Mouse (Mus musculus): ENCODE results near the gene Ube3b. TPM values are rescaled to one million over a fixed set of nuclear protein-coding genes. Genes with fewer than 3 reads are reported as not detected.

Ube3b gene
- polyA plus RNA-seq, 1 experiment from 2014 or later, result 46.3 TPM

GRCm38 (mm10) chr5:114379763-114380162, 644 bp upstream of the Ube3b start:
- Histone ChIP-seq H3K4me2 (replicated peaks; ENCODE audit: low read depth, low read length) (peak overlapping the region; percentile 82), H3K4me1 (ENCODE audit: control insufficient read depth, insufficient read depth, low read length) (peaks cover 42% of the 10 kb centered on the region), H3K27ac (ENCODE audit: low read length) (peak overlapping the region; percentile 88), H3K27me3 (ENCODE audit: control insufficient read depth, insufficient read depth, low read length) (no peaks in the 10 kb centered on the region), H3K4me3 (ENCODE audit: low read depth, low read length) (peak overlapping the region; percentile 89), H3K9ac (replicated peaks; ENCODE audit: low read depth, low read length) (peak overlapping the region; percentile 92), H3K36me3 (ENCODE audit: control insufficient read depth, insufficient read depth, low read length) (peaks cover 12% of the 10 kb centered on the region), H3K9me3 (ENCODE audit: control insufficient read depth, low read depth, low read length) (no peaks in the 10 kb centered on the region)
- WGBS, result 2% methylated on average over 20 of the region's 20 CpGs
- ATAC-seq (ENCODE audit: insufficient number of reproducible peaks, insufficient read depth, low FRiP score, low read depth), result no peak; the same call in 1 of the 2 replicates

- Histone ChIP-seq H3K27me3 (ENCODE audit: control insufficient read depth, insufficient read depth, low read length) (no peaks in the 10 kb centered on the region), H3K4me2 (replicated peaks; ENCODE audit: low read depth, low read length) (peak overlapping the region; percentile 61), H3K27ac (ENCODE audit: low read length) (peak overlapping the region; percentile 88), H3K9ac (replicated peaks; ENCODE audit: low read depth, low read length) (peak overlapping the region; percentile 92), H3K4me3 (ENCODE audit: low read depth, low read length) (peak overlapping the region; percentile 89), H3K4me1 (ENCODE audit: control insufficient read depth, insufficient read depth, low read length) (peaks cover 42% of the 10 kb centered on the region), H3K36me3 (ENCODE audit: control insufficient read depth, insufficient read depth, low read length) (peaks cover 15% of the 10 kb centered on the region), H3K9me3 (ENCODE audit: control insufficient read depth, low read depth, low read length) (no peaks in the 10 kb centered on the region)
- under 1% methylated on average over 18 of the region's 18 CpGs for WGBS
- peak; percentile 1; the same call in 1 of the 2 replicates for ATAC-seq (ENCODE audit: insufficient number of reproducible peaks, insufficient read depth, low FRiP score, low read depth)
These were observed 575 bp downstream of the Ube3b start for GRCm38 (mm10) chr5:114381013-114381351.

GRCm38 (mm10) chr5:114383184-114383904, 2.9 kb downstream of the Ube3b start:
- WGBS, result 76% methylated on average over 9 of the region's 9 CpGs
- no peak overlapping the region for H3K9ac ChIP-seq (replicated peaks; ENCODE audit: low read depth, low read length)
- H3K4me1 ChIP-seq (ENCODE audit: control insufficient read depth, insufficient read depth, low read length), result peaks cover 22% of the 10 kb centered on the region
- no peak for ATAC-seq (ENCODE audit: insufficient number of reproducible peaks, insufficient read depth, low FRiP score, low read depth)
- no peaks in the 10 kb centered on the region for H3K9me3 ChIP-seq (ENCODE audit: control insufficient read depth, low read depth, low read length)
- peaks cover 35% of the 10 kb centered on the region for H3K36me3 ChIP-seq (ENCODE audit: control insufficient read depth, insufficient read depth, low read length)
- no peak overlapping the region for H3K27ac ChIP-seq (ENCODE audit: low read length)
- no peaks in the 10 kb centered on the region for H3K27me3 ChIP-seq (ENCODE audit: control insufficient read depth, insufficient read depth, low read length)
- no peak overlapping the region for H3K4me3 ChIP-seq (ENCODE audit: low read depth, low read length)
- no peak overlapping the region for H3K4me2 ChIP-seq (replicated peaks; ENCODE audit: low read depth, low read length)

- Histone ChIP-seq H3K27me3 (ENCODE audit: control insufficient read depth, insufficient read depth, low read length) (no peaks in the 10 kb centered on the region), H3K27ac (ENCODE audit: low read length) (no peak overlapping the region), H3K4me1 (ENCODE audit: control insufficient read depth, insufficient read depth, low read length) (peaks cover 12% of the 10 kb centered on the region), H3K36me3 (ENCODE audit: control insufficient read depth, insufficient read depth, low read length) (peaks cover 46% of the 10 kb centered on the region), H3K9ac (replicated peaks; ENCODE audit: low read depth, low read length) (no peak overlapping the region), H3K9me3 (ENCODE audit: control insufficient read depth, low read depth, low read length) (no peaks in the 10 kb centered on the region), H3K4me2 (replicated peaks; ENCODE audit: low read depth, low read length) (no peak overlapping the region), H3K4me3 (ENCODE audit: low read depth, low read length) (no peak overlapping the region)
- WGBS, result 87% methylated on average over 8 of the region's 8 CpGs
- no peak for ATAC-seq (ENCODE audit: insufficient number of reproducible peaks, insufficient read depth, low FRiP score, low read depth)
These were observed 4.0 kb downstream of the Ube3b start for GRCm38 (mm10) chr5:114384448-114384847.

GRCm38 (mm10) chr5:114393169-114393568, 12.8 kb downstream of the Ube3b start:
- no peaks in the 10 kb centered on the region for H3K4me1 ChIP-seq (ENCODE audit: control insufficient read depth, insufficient read depth, low read length)
- peaks cover 76% of the 10 kb centered on the region for H3K36me3 ChIP-seq (ENCODE audit: control insufficient read depth, insufficient read depth, low read length)
- no peak overlapping the region for H3K9ac ChIP-seq (replicated peaks; ENCODE audit: low read depth, low read length)
- H3K4me2 ChIP-seq (replicated peaks; ENCODE audit: low read depth, low read length), result no peak overlapping the region
- no peak overlapping the region for H3K27ac ChIP-seq (ENCODE audit: low read length)
- H3K9me3 ChIP-seq (ENCODE audit: control insufficient read depth, low read depth, low read length), result no peaks in the 10 kb centered on the region
- no peaks in the 10 kb centered on the region for H3K27me3 ChIP-seq (ENCODE audit: control insufficient read depth, insufficient read depth, low read length)
- 83% methylated on average over 9 of the region's 9 CpGs for WGBS
- ATAC-seq (ENCODE audit: insufficient number of reproducible peaks, insufficient read depth, low FRiP score, low read depth), result no peak
- H3K4me3 ChIP-seq (ENCODE audit: low read depth, low read length), result no peak overlapping the region

- Histone ChIP-seq H3K4me1 (ENCODE audit: control insufficient read depth, insufficient read depth, low read length) (no peaks in the 10 kb centered on the region), H3K27me3 (ENCODE audit: control insufficient read depth, insufficient read depth, low read length) (no peaks in the 10 kb centered on the region), H3K27ac (ENCODE audit: low read length) (no peak overlapping the region), H3K9me3 (ENCODE audit: control insufficient read depth, low read depth, low read length) (no peaks in the 10 kb centered on the region), H3K9ac (replicated peaks; ENCODE audit: low read depth, low read length) (no peak overlapping the region), H3K36me3 (ENCODE audit: control insufficient read depth, insufficient read depth, low read length) (peaks cover 92% of the 10 kb centered on the region), H3K4me3 (ENCODE audit: low read depth, low read length) (no peak overlapping the region), H3K4me2 (replicated peaks; ENCODE audit: low read depth, low read length) (no peak overlapping the region)
- WGBS, result 92% methylated on average over 14 of the region's 14 CpGs
- ATAC-seq (ENCODE audit: insufficient number of reproducible peaks, insufficient read depth, low FRiP score, low read depth), result no peak
These were observed 26.2 kb downstream of the Ube3b start for GRCm38 (mm10) chr5:114406592-114406991.

- Histone ChIP-seq H3K36me3 (ENCODE audit: control insufficient read depth, insufficient read depth, low read length) (peaks cover 92% of the 10 kb centered on the region), H3K27me3 (ENCODE audit: control insufficient read depth, insufficient read depth, low read length) (no peaks in the 10 kb centered on the region), H3K4me2 (replicated peaks; ENCODE audit: low read depth, low read length) (no peak overlapping the region), H3K4me3 (ENCODE audit: low read depth, low read length) (no peak overlapping the region), H3K9me3 (ENCODE audit: control insufficient read depth, low read depth, low read length) (no peaks in the 10 kb centered on the region), H3K9ac (replicated peaks; ENCODE audit: low read depth, low read length) (no peak overlapping the region), H3K27ac (ENCODE audit: low read length) (no peak overlapping the region), H3K4me1 (ENCODE audit: control insufficient read depth, insufficient read depth, low read length) (no peaks in the 10 kb centered on the region)
- no peak for ATAC-seq (ENCODE audit: insufficient number of reproducible peaks, insufficient read depth, low FRiP score, low read depth)
- 87% methylated on average over 10 of the region's 10 CpGs for WGBS
These were observed 26.9 kb downstream of the Ube3b start for GRCm38 (mm10) chr5:114407269-114407668.

GRCm38 (mm10) chr5:114407810-114408209, 27.4 kb downstream of the Ube3b start:
- no peaks in the 10 kb centered on the region for H3K4me1 ChIP-seq (ENCODE audit: control insufficient read depth, insufficient read depth, low read length)
- H3K4me2 ChIP-seq (replicated peaks; ENCODE audit: low read depth, low read length), result no peak overlapping the region
- peaks cover 92% of the 10 kb centered on the region for H3K36me3 ChIP-seq (ENCODE audit: control insufficient read depth, insufficient read depth, low read length)
- no peak overlapping the region for H3K27ac ChIP-seq (ENCODE audit: low read length)
- no peaks in the 10 kb centered on the region for H3K9me3 ChIP-seq (ENCODE audit: control insufficient read depth, low read depth, low read length)
- H3K4me3 ChIP-seq (ENCODE audit: low read depth, low read length), result no peak overlapping the region
- ATAC-seq (ENCODE audit: insufficient number of reproducible peaks, insufficient read depth, low FRiP score, low read depth), result no peak
- 97% methylated on average over 9 of the region's 9 CpGs for WGBS
- H3K27me3 ChIP-seq (ENCODE audit: control insufficient read depth, insufficient read depth, low read length), result no peaks in the 10 kb centered on the region
- H3K9ac ChIP-seq (replicated peaks; ENCODE audit: low read depth, low read length), result no peak overlapping the region

- 92% methylated on average over 11 of the region's 11 CpGs for WGBS
- H3K4me2 ChIP-seq (replicated peaks; ENCODE audit: low read depth, low read length), result no peak overlapping the region
- no peak overlapping the region for H3K9ac ChIP-seq (replicated peaks; ENCODE audit: low read depth, low read length)
- no peak overlapping the region for H3K4me3 ChIP-seq (ENCODE audit: low read depth, low read length)
- H3K4me1 ChIP-seq (ENCODE audit: control insufficient read depth, insufficient read depth, low read length), result no peaks in the 10 kb centered on the region
- H3K27ac ChIP-seq (ENCODE audit: low read length), result no peak overlapping the region
- no peak for ATAC-seq (ENCODE audit: insufficient number of reproducible peaks, insufficient read depth, low FRiP score, low read depth)
- H3K36me3 ChIP-seq (ENCODE audit: control insufficient read depth, insufficient read depth, low read length), result peaks cover 83% of the 10 kb centered on the region
- H3K9me3 ChIP-seq (ENCODE audit: control insufficient read depth, low read depth, low read length), result no peaks in the 10 kb centered on the region
- H3K27me3 ChIP-seq (ENCODE audit: control insufficient read depth, insufficient read depth, low read length), result no peaks in the 10 kb centered on the region
These were observed 28.4 kb downstream of the Ube3b start for GRCm38 (mm10) chr5:114408846-114409245.
